Mouse (Mus musculus): ENCODE data around the gene Fcmr. TPM values are rescaled to one million over a fixed set of nuclear protein-coding genes. Genes with fewer than 3 reads are reported as not detected.
A peak's percentile ranks its signal among the peaks of the same experiment; 100 is the strongest.

Fcmr gene
- polyA plus RNA-seq, 1 experiment from 2014 or later, result not detected

- no peak for DNase-seq (ENCODE audit: low spot score)
These were observed 8.0 kb upstream of the Fcmr start for GRCm38 (mm10) chr1:130857456-130857855.

- peak; percentile 36 for DNase-seq (ENCODE audit: low spot score)
These were observed 1.2 kb upstream of the Fcmr start for GRCm38 (mm10) chr1:130864238-130864637.

- DNase-seq (ENCODE audit: low spot score), result no peak
These were observed 728 bp upstream of the Fcmr start for GRCm38 (mm10) chr1:130864741-130865140.

- DNase-seq (ENCODE audit: low spot score), result no peak
These were observed 7.4 kb downstream of the Fcmr start for GRCm38 (mm10) chr1:130872912-130873311.

- peak; percentile 26 for DNase-seq (ENCODE audit: low spot score)
These were observed 9.7 kb downstream of the Fcmr start for GRCm38 (mm10) chr1:130875139-130875538.

- no peak for DNase-seq (ENCODE audit: low spot score)
These were observed 10.4 kb downstream of the Fcmr start for GRCm38 (mm10) chr1:130875910-130876309.

- peak; percentile 78 for DNase-seq (ENCODE audit: low spot score)
These were observed 11.6 kb downstream of the Fcmr start for GRCm38 (mm10) chr1:130876931-130877509.

- peak; percentile 31 for DNase-seq (ENCODE audit: low spot score)
These were observed 12.6 kb downstream of the Fcmr start for GRCm38 (mm10) chr1:130877889-130878614.

- DNase-seq (ENCODE audit: low spot score), result no peak
These were observed 14.5 kb downstream of the Fcmr start for GRCm38 (mm10) chr1:130879927-130880326.

- DNase-seq (ENCODE audit: low spot score), result no peak
These were observed 17.7 kb downstream of the Fcmr start for GRCm38 (mm10) chr1:130883146-130883545.

- no peak for DNase-seq (ENCODE audit: low spot score)
These were observed 21.9 kb downstream of the Fcmr start, which contains the start of gene Il24 for GRCm38 (mm10) chr1:130887354-130887753. Gene Il24, minus strand, starts transcription at chr1:130887454.

- no peak for DNase-seq (ENCODE audit: low spot score)
These were observed 27.0 kb downstream of the Fcmr start for GRCm38 (mm10) chr1:130892446-130892845.

- no peak for DNase-seq (ENCODE audit: low spot score)
These were observed 28.0 kb downstream of the Fcmr start for GRCm38 (mm10) chr1:130893329-130894040.

GRCm38 (mm10) chr1:130894468-130894867 lies 29.0 kb downstream of the Fcmr start:
- DNase-seq (ENCODE audit: low spot score), result no peak

GRCm38 (mm10) chr1:130902505-130902904 lies 37.0 kb downstream of the Fcmr start:
- DNase-seq (ENCODE audit: low spot score), result no peak

GRCm38 (mm10) chr1:130911401-130912010 lies 46.0 kb downstream of the Fcmr start, which contains the start of gene Il20:
Gene Il20, minus strand, starts transcription at chr1:130911451.
- no peak for DNase-seq (ENCODE audit: low spot score)

GRCm38 (mm10) chr1:130918323-130918980 lies 53.0 kb downstream of the Fcmr start:
- DNase-seq (ENCODE audit: low spot score), result no peak

GRCm38 (mm10) chr1:130926484-130926883 lies 61.0 kb downstream of the Fcmr start:
- DNase-seq (ENCODE audit: low spot score), result peak; percentile 29

Data from thymus, postnatal 0 days (tissue).